Mouse (Mus musculus) CH12.LX (cell line): ENCODE measurements at regions not wholly inside any gene's neighbourhood (a gene's known extent, or its start where the extent isn't known, plus 50 kb on each side); places are given as distances from the start of the nearest gene placed in this dataset.

Experiments
- CHD2 ChIP-seq: IDR thresholded peaks from 2 replicates; pipeline ENCODE4 v1.6.1; 2011; ENCODE audit warnings: low read length, improper control_type of control experiment
- CTCF ChIP-seq, 2 experiments: IDR thresholded peaks in 1 of 2; conservative IDR thresholded peaks in 1 of 2; 2 replicates each; pipeline ENCODE4 v1.5.1; 2011 to 2012; ENCODE audit warnings: low read depth in 2 of 2, low read length in 2 of 2, improper control_type of control experiment in 1 of 2, inconsistent platforms in 1 of 2, mild to moderate bottlenecking in 1 of 2, moderate library complexity in 1 of 2
- POLR2A ChIP-seq: IDR thresholded peaks from 2 replicates; pipeline ENCODE4 v1.6.1; 2011; ENCODE audit warnings: low read depth, mild to moderate bottlenecking, improper control_type of control experiment, low read length
- ZMIZ1 ChIP-seq: IDR thresholded peaks from 2 replicates; pipeline ENCODE4 v1.6.1; 2012; ENCODE audit warnings: low read depth, mild to moderate bottlenecking, inconsistent platforms, low read length, improper control_type of control experiment

DNA sequence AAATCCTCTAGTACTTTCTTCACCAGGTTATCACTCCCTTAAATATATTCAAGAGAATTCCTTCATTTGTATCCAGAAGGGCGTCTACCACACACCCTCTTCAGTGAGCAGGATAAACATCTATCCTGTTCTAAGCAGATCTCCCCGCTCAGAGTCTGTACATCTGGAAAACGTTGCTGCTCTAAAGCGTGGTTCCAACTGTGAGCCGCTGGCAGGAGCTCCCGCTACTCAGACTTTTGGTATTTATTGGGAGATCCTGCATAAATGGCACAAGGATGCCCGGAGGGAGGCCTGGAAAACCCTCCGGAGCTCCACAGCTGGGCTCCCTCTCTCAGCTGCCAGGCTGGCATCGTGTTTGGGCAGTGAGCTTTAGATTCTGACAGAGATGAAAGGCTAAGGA is 54.3 kb upstream of the Sestd1 start:
- TF ChIP-seq ZMIZ1 (no peak), CHD2 (no peak), CTCF (conservative IDR thresholded peaks at IDR 0.05 in 1 of 2, IDR thresholded peaks at IDR 0.05 in 1 of 2; ENCODE audit: low read depth in 2 of 2, low read length in 2 of 2) (no peak), POLR2A (no peak)
